Mouse (Mus musculus): ENCODE measurements around the gene Hist1h3d.

Hist1h3d gene

GRCm38 (mm10) chr13:23621532-23622174 is 46.1 kb downstream of the Hist1h3d start:
- peak; percentile 91 for DNase-seq (ENCODE audit: low read depth, low spot score)

- peak; percentile 87 for DNase-seq (ENCODE audit: low read depth, low spot score)
These were observed 46.7 kb downstream of the Hist1h3d start, which contains the start of gene Hist1h1e for GRCm38 (mm10) chr13:23622175-23622671. Hist1h1e (minus strand) TSS chr13:23622558.

GRCm38 (mm10) chr13:23622861-23623450 is 47.4 kb downstream of the Hist1h3d start:
- DNase-seq (ENCODE audit: low read depth, low spot score) = no peak

Data from CD4-positive helper T cell, adult 2 months (primary cell).